Mouse (Mus musculus) neural tube, embryonic 12.5 days (tissue): ENCODE results near the gene Aldh4a1. TPM values are rescaled to one million over a fixed set of nuclear protein-coding genes. Genes with fewer than 3 reads are reported as not detected.

Source experiments
- ATAC-seq: fragments of 200-750 bp; cut with Nextera tagmentation; 2 replicates; pipeline ENCODE4 v1.8.0; 2017; ENCODE audit warnings: low read depth, mild to moderate bottlenecking, moderate TSS enrichment, moderate library complexity; ENCODE audit not compliant: low FRiP score
- H3K27ac ChIP-seq: fragments of 300-500 bp; sonication (generic); 2 replicates; pipeline ENCODE4 v1.5.1; 2016
- H3K27me3 ChIP-seq: fragments of 300-500 bp; sonication (generic); replicated peaks from 2 replicates; pipeline ENCODE4 v1.6.1; 2016; ENCODE audit warnings: mild to moderate bottlenecking
- H3K36me3 ChIP-seq: fragments of 300-500 bp; sonication (generic); 2 replicates; pipeline ENCODE4 v1.6.1; 2016; ENCODE audit warnings: mild to moderate bottlenecking
- H3K4me1 ChIP-seq: fragments of 300-500 bp; sonication (generic); 2 replicates; pipeline ENCODE4 v1.6.1; 2016
- H3K4me2 ChIP-seq: fragments of 300-500 bp; sonication (generic); replicated peaks from 2 replicates; pipeline ENCODE4 v1.6.1; 2016; ENCODE audit warnings: mild to moderate bottlenecking
- H3K4me3 ChIP-seq: fragments of 300-500 bp; sonication (generic); 2 replicates; pipeline ENCODE4 v1.5.1; 2016
- H3K9ac ChIP-seq: fragments of 300-500 bp; sonication (generic); 2 replicates; pipeline ENCODE4 v1.6.1; 2016; ENCODE audit warnings: mild to moderate bottlenecking
- H3K9me3 ChIP-seq: fragments of 300-500 bp; sonication (generic); 2 replicates; pipeline ENCODE4 v1.6.1; 2016; ENCODE audit warnings: mild to moderate bottlenecking
- WGBS: fragments of 180-500 bp; shearing (Covaris S2); methylation state at CpG from one replicate; pipeline ENCODE4 v1.1.7; 2016; 5-methylcytosine and 5-hydroxymethylcytosine counted together
- microRNA-seq: library from miRNA; unstranded; fragments of <30 nt; microRNA quantifications from one replicate; pipeline ENCODE4, GENCODE M21; 2017
- polyA plus RNA-seq: library from polyadenylated mRNA; unstranded; fragments of >200 nt; fragmentation: Nextera tagmentation; extraction: Ambion mirVana; gene quantifications from 2 replicates; pipeline ENCODE4 v1.2.1, GENCODE M21; 2016

The Aldh4a1 gene
- polyA plus RNA-seq, 1 experiment from 2014 or later: 21.6 TPM

DNA sequence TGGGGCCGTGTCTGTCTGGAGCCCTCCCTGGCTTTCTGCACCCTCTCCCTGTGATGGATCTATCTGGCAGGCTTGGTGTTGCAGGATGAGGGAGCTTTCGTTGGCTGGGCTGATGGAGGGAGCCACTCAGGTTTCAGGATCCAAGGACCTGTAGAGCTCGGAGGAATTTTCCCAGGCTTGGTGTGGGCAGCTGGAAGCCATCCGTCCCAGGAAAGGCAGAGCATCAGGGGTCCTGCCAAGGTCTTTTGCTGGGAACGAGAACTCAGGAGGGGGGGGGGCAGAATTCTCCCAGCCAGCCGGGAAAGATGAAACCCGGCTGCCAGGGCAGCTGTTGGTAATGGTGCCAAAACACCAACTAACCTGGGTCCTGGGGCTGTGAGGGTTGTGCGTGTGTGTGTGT is 75.9 kb downstream of the Aldh4a1 start:
- H3K9ac ChIP-seq: no peak overlapping the region
- peaks cover 9% of the 10 kb centered on the region; the same call in 1 of the 2 replicates for H3K4me1 ChIP-seq
- no peak overlapping the region for H3K4me2 ChIP-seq
- H3K27me3 ChIP-seq: no peaks in the 10 kb centered on the region
- no peaks in the 10 kb centered on the region for H3K36me3 ChIP-seq
- no peak overlapping the region for H3K4me3 ChIP-seq
- H3K9me3 ChIP-seq: no peaks in the 10 kb centered on the region
- no peak for ATAC-seq
- no peak overlapping the region for H3K27ac ChIP-seq
- 58% methylated on average over 8 of the region's 8 CpGs for WGBS

Small RNA genes lying within 50 kb of the gene (microRNA-seq; reads per million reads assigned to microRNA genes)
- gene Gm25571: not detected
- gene Mir7020: not detected

Other genes starting within 250 kb of the Aldh4a1 start
- gene Iffo2, start 92.3 kb upstream of the Aldh4a1 start, polyA plus RNA-seq: 7.3 and 7.9 TPM in 2 replicates
- gene Gm21969, start 19.7 kb upstream of the Aldh4a1 start, polyA plus RNA-seq: not detected in 2 replicates
- gene Tas1r2, start 30.7 kb downstream of the Aldh4a1 start, polyA plus RNA-seq: not detected in 2 replicates
- gene Pax7, start 210.7 kb downstream of the Aldh4a1 start, polyA plus RNA-seq: 2.3 and 2.7 TPM in 2 replicates